Mouse (Mus musculus) heart, postnatal 0 days (tissue): ENCODE data around the gene Veph1.

Experiments used
- CTCF ChIP-seq: IDR thresholded peaks from 2 replicates; pipeline ENCODE4 v1.5.1; 2016; ENCODE audit warnings: antibody characterized with exemption, control low read depth, low read depth
- EP300 ChIP-seq: IDR thresholded peaks from 2 replicates; pipeline ENCODE4 v1.6.1; 2016; ENCODE audit warnings: antibody characterized with exemption, low read depth

DNA sequence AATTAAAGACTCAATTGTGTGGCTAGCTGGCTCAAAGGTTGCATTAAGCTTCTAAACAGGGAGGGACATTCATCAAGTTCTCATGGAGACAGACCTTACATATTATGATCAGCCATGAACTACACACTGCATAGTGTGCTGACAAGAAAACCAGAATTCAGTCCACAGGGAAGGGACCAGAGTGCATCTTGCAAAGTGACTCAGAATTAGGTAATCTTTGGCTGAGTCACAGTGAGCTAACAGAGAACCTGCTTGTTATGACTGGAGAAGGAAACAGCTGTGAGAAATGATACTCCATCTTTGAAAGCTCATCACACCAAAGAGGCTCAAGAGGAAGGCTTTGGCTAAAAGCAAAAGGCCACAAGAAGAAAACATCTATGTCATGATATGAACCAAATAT lies 56.2 kb downstream of the Veph1 start:
- TF ChIP-seq CTCF (no peak), EP300 (no peak)
